Mouse (Mus musculus) retina, adult 2 months (tissue): ENCODE measurements around the gene Fes.

ENCODE experiments used
- DNase-seq: peaks from one replicate; pipeline ENCODE4 v3.0.0-alpha.2; 2012; ENCODE audit warnings: low read depth, low spot score

Fes gene

DNA sequence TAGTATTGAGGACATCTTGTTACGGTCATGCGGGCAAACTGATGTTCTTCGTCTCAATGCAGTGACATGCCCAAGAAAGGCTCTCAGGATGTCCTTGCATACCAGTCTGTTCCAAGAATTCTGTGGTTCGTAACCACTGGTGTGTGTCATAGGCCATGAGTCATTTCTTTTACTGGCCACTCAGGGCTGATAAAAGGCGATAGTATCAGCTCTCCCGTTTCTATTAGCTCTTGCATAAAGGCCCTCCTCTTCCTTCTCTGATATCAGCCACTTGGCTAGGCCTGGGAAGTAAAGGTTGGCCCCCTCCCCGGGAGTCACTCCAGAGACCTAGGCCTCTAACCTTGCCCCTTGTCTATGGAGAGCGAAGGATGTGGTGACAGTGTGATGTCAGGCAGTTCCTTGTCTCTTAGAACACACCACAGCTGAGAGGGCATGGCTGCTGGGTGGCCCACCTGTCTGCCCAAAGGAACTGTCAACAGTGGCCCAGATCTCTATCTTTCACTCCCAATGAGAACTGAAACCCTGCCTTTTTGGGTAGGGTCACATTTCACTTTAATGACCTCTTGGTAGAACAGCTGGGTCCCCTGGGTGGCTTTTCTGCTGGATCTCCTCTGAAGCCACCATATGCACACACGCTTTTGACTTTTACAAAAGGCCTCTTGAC, 12.2 kb downstream of the Fes start:
- DNase-seq = no peak

DNA sequence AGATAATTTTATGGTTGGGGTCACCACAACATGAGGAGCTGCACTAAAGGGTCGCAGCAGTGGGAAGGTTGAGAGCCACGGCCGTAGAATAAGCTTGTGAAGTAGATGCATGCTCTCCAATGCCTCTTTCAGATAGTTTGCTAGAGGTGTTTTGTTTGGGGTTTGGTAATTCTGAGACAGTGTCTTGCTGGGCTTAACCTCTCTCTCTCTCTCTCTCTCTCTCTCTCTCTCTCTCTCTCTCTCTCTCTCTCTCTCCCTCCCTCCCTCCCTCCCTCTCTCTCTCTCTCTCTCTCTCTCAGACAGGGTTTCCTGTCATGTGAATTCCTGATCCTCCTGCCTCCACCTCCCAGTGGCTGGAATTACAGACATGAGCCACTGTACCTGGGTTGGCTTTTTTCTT, 13.0 kb downstream of the Fes start:
- DNase-seq = no peak

DNA sequence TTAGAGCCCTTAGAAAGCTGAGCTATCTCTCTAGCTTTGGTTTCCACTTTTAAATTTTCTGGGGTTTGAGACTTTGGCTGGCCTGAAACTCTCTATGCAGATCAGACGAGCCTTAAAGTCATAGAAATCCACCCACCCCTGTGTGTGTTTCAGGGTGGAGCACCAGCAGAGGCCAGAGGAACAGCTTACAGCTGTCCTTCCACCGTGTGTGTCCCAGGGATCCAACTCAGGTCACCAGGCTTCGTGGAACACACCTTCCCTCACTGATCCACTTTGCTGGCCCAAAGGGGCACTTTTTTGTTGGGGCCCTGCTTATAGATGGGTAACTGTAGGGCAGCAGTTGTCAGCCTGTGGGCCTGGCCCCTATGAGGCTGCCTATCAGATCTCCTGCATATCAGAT, 13.5 kb downstream of the Fes start:
- DNase-seq = no peak

DNA sequence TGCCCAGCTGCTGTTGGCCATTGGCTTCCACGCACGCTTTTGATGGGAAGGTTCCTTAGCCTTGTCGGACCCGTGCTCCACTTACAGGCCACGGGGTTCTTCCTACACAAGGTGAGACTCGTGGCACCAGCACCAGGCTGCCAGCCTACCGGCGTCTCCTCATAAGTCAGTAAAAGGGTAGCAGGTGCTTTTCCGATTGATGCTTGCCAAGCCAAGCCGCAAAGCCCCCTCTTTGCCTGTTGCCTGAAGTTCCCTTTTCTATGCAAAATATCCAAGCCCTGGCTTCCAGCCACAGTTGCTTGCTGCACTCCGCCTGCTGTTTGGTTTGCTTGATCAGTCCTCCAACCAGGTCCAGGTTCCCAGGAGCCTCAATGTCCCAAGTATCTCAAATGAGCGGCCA, 13.9 kb downstream of the Fes start:
- DNase-seq = no peak

DNA sequence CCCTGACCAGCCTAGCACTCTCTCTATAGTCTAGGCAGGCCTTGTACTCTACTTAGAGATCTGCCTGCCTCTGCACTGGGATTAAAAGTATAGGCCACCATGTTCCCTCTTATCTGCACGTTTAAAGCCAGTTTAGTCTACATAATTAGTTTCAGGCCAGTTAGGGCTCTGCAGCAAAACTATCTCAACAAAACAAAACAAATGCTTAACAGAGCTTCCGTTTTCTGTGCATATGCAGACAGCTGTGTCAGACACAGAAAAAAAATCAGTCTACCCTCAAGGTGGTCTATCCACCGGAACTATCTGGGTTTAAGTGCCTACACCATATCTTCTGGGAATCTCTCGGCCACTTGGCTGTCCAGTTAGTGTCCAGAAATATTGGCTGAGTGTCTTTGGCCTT, 14.4 kb downstream of the Fes start:
- no peak for DNase-seq

DNA sequence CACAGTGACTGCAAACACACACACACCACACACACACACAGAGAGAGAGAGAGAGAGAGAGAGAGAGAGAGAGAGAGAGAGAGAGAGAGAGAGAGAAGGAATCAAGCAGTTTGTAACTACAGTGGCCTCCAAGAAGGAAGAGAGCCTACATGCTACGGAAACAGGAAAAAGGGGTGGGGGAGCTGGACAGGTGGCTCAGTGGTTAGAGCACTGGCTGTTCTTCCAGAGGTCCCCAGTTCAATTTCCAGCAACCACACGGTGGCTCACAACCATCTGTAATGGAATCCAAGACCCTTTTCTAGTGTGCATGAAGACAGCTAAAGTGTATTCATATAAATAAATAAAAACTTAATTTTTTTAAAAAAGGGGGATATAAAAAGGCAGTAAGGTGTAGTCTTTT, 15.1 kb downstream of the Fes start:
- no peak for DNase-seq

DNA sequence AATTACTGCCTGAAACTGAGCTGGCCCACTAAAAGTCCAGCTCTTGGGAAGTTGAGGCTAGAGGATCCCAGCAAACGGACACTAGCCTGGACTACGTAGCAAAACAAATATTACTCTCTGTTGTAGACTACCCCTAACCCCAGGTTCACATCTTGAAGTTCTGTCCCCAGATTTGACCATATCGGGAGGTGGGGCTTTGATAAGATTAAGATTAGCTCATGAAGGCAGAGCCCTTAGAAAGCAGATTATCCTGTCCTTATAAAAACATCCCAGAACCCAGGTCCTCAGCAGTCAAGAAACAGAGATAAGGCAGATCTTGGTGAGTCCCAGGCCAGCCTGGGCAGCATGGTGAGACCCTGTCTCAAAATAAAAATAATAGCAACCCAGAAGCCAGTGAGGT, 15.6 kb downstream of the Fes start:
- DNase-seq = peak; percentile 66

DNA sequence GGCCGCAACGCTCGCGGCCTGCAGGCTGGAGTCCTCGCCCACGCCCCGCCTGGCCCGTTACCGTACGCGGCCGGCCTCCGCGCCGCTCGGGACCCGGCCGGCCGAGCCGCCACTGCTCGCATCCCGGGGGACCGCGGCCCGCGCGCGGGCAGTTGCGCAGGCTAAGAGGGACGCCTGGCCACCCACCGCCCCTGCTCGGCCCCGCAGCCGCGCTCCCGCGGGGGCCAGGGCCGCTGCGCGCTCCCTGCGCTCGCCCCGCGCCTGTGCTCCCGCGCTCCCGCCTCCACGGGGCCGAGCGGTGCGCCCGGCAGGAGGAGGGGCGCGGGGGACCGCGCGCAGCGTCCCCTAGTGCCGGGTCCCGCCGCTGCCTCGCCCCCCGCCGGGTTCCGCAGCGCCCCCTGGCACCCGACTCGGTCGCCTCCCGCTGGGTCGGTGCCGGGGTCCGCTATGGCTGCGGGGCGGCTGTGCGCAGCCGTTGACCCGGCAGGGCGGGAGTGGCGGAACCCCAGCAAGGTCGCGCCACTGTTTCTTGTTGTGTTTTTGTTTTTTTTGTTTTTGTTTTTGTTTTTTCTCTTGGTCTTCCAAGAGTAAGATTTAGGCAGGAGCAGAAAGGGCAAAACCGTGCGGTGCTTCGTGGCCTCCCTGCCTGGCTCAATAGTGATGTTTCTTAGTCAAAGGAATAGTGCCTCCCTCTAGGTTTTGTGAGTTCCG, 16.6 kb downstream of the Fes start, which contains the start of gene Man2a2:
Man2a2 (minus strand) TSS at position 335 of the 711 bp plus-strand sequence.
- DNase-seq = peak; percentile 66

DNA sequence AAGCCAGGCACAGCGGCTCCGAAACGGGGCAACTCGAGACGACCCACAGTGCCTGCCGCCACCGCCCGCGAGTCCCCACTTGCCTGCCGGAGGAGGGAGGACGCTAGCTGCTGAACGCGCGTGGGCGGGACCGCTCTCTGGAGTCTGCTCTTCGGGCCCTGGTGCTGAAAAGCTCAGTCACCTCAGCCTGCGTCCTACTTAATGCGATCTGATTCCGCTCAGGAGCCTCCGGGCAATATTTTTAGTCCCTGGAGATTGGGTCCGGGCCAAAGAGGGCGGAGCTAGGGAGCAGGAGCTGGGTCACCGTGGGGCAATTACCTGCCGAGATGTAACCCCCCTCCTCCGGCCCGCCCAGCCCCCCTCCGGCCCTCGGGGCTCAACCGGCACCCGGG, 17.1 kb downstream of the Fes start:
- peak; percentile 98 for DNase-seq

DNA sequence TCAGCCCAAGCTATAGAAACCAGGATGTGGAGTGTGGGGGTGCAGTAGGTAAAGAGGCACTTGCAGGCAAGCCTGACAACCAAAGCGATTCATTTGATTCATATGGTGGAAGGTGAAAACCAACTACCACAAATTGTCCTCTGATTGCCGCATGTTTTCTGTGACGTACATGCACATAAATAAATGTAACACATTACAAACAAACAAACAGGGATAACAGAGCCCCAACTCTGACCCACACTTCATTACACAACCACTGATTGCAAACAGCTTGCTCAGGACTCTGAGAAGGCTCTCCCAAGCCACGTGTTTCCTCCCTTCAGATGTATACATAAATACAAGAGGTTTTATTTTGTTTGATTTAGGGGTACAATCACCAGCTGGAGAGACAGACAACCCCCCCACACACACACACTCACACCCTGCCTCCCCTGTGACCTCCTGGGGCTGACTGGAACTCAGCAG, 17.7 kb downstream of the Fes start:
- DNase-seq = no peak

DNA sequence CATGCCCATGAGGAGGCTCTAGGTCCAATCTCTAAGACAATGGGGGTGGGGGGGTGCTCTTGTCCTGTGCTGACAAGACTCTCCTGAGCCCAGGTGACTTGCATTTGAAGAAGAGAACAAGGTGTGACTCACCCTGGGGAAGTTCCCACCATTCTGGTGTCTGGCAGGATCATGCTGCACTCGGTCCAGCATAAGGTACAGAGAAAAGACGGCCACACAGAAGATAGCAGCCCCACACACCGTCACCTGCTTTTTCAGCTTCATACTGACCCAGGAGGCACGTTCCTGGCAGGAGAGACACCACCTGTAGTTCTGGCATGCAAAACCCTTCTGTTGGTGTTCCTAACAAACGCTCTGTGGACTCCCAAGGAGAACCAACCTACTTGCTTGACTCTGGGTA, 18.3 kb downstream of the Fes start:
- DNase-seq = no peak

DNA sequence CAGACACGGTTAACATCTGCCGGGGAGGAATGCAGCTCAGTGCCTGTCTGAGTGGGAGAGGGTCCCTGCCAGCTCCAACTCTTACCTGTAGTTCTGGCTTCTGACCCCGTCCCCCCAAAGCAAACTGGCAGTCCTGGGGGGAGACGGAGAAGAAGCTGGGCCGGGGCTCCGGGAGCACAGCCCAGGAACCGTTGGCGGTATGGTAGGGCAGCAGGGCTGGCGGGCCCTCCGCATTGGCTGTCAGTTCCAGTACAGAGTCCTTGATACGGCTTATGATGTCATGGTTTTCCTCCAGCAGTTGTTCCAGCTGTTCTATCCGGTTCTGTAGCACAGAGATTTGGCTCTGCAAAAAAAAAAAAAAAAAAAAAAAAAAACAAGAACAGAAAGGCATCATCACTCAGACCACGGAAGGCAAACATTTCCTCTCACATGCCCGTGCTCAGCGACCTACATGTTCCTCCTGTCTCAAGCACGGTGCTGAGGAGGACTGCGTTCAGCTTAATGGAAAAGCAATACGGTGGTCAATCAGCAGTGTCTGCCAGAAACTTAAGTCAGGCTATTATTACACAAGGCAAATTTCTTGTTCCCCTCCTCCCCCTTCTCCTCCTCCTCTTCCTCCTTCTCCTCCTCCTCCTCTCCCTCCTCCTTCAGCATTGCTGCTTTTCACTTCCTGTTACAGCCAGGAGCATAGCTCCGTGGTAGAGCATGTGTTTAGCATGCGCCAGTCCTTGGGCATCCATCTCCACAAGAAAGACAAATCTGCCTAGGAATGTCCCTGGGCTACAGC, 18.9 kb downstream of the Fes start:
- DNase-seq = no peak

DNA sequence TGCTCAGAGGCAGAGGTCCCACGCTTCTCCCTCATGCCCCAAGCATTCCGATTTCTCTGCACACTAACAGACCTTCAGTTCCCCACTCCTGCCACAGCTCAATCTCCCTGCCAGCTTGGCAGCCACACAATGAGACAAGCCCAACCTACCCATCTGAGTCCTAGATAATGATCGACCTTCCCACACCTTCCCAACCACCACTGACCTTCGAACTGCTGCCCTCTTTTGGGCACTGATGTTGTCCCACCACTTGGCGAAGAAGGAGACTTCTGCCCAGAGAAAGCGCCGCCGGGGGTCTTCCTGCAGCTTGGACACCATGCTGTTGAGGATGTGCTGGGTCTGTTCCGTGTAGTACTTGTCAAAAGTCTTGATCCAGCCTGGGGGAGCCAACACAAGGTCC, 19.7 kb downstream of the Fes start:
- no peak for DNase-seq

DNA sequence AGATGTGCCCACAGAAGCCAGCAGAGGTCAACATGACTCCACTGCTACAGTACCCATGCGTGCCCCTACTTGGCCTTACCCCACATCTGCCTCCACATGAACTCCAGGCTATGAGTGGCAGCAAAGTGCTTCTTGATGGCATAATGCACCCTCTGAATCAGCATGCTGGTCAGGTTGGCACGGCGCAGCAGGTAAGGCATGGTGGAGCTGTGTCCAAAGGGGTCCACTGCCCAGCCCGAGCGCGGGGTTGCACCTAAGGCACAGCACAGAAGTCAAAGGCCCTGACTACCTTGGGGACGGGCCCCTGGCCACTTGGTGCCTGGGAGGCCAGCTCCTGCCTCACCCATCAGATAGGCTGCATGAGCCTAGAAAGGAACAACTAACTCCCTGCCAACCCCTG, 20.5 kb downstream of the Fes start:
- no peak for DNase-seq

DNA sequence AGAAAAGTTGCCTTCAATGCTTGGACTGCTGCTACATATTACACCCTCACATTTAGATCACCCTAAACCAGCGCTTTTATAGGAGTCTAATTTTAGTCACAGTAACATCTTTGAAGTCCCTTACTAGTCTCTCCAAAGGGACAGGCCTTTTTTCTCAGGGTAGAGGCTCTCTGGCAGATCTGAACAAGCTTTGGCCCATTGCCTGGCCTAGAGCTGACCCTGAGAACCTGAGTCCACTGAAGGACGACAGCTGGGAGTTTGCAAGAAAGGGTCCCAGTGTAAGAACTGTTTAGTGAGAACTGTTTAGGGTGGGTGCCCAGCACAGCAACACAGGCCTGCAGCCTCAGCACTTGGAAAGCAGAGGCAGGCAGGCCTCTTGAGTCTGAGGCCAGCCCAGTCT, 22.0 kb downstream of the Fes start:
- no peak for DNase-seq

DNA sequence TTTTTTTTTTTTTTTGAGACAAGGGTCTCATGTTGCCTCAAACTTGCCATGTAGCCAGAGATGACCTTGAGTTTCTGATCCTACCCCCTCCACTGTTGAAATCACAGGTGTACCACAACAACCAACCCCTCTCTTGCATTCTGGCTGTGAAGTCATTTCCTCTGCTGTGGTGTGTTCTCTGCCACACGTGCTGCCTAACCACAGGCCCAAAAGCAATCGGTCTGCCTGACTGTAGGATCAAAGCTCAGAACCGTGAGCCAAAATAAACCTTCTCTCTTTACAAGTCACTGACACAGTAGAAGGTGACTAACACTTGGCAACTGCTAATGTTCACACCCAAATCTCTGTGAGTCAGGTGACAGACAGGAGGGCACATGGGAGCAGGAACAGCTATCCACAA, 27.3 kb downstream of the Fes start:
- DNase-seq = no peak

DNA sequence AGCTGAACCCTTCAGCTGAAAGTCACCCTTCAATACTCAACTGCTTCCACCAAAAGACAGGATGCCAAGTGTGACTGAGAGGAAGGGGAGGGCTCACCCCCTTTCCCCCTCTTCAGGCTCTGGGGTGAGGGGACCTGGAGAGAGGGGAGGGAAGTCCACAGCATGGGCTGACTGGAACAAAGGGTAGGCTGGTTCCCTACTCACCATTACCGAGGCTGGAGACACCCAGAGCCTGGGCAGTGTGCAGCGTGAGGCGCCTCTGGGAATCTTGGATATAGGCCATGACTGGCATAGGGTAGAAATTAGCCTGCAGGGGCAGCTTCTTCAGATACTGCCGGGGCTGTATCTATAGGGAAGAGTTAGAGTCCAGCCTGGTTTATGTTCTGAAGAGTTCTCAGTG, 29.7 kb downstream of the Fes start:
- no peak for DNase-seq

DNA sequence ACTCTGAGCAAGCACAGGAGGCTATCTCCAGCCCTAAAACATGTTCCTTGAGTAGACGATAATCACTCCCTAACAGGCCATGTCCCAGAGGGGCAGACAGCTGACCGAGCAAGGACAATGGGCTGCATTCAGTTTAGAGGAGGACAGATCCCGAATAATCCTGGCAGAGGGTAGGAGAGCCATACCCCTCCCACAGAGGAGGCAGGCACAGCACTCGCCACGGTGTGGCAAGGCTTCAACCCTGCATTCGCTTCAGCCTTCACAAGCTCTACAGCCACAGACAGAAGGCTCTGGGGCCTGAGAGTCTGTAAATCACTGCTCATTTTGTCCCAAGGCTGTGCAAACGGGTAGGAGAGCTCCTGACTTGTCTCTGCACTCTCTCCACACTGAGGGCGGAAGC, 30.6 kb downstream of the Fes start:
- no peak for DNase-seq

DNA sequence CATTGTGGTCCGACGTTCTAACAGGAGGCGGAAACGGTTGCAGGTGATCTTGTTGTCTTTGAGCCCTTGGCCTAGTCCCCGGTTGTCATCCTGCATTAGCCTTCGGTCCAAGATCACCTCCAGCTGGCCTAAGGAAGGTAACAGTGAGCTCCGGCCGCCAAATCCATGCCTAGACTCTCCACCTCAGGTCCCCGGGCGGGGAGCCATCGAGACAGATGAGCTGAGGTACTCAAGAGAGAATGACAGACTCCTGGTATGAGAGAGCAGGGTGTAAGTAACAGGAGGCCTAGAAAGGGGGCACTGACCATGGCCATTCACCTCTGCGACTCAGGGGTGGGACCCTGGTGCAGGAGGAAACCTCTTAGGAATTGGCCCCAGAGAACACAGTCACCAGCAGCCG, 31.4 kb downstream of the Fes start:
- no peak for DNase-seq

DNA sequence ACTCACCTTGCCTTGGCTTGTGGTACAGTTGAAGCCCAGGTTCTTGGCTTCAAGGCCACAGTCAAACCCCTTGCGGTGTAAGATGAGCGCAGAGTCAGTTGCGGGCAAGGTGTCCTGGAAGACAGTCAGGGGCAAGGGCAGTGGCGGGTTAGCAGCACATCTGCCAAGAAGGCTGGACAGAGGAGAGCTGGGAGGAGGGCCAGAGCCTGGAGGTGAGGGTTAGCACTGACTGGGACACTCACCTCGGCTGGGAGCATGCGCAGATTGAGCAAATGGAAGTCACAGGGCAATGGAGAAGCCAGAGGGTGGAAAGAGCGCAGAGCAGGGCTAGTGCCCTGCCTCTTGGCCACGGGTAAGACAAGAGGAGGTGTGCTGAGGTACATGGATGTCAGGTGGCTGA, 34.8 kb downstream of the Fes start:
- DNase-seq = no peak

DNA sequence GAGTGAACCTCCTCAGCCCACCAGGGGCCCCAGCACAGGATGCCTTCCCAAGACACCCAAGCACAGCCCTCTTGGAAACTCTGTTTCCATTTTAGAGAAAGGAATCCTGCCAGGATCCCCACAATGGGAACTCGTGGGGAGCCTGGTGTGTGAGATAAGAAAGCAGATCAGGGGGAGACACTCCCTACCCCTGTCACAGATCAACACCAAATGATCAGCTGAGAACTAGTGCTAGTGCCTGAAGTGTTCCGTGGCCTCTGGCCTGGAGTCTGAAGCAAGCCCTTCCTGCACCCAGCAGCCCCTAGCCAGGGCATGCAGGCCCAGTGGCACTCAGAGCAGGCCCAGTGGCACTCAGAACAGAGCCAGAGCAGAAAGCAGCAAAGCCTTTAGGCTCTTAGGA, 36.9 kb downstream of the Fes start:
- no peak for DNase-seq

DNA sequence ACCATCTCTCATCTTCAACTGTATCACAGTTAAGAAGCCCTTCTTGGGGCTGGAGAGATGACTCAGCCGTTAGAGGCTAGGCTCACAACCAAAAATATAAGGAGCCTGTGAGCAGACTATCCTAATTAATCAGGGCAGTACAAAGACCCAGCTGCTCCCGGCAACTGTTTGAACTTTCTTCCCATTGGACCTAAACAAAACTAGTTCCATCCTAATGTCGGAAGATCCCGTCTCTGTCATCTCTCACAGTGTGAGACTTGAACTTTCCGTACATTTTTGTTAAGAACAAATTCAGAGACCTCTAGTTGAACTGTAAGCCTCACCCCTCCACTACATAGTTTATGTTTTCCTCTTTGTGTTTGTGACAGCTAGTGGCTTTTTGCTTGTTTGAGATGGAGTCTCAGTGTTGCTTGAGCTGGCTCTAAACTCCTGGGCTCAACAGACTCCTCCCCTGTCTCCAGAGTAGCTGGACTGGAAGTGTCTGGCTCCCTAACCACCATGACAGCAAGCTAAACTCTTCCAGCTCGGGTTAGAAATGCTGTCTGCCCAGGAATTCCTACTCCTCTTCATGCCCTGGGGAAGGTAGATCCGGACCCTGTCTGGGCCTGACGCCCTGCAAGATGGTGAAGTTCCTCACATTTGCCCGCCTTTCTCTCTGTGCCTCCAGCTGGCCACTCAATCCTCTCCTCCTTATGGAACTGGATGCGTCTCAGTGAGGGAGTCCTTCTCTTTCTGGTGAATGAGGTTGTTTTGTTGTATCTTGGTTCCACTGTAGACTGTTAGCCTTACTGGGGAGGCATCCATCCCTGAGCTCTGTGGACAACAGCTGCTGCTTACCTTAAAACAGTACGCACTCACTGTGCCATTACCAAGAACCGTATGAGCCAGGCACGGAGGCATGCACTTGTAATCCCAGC, 39.8 kb downstream of the Fes start:
- DNase-seq = no peak
